Mouse (Mus musculus): ENCODE measurements at regions not wholly inside any gene's neighbourhood (a gene's known extent, or its start where the extent isn't known, plus 50 kb on each side); places are given as distances from the start of the nearest gene placed in this dataset.
A peak's percentile ranks its signal among the peaks of the same experiment; 100 is the strongest.
"Not testable (repeated sequence)": the region's sequence is repeated elsewhere in the genome, so short reads cannot be mapped to it uniquely, and the experiment has no call there.

DNA sequence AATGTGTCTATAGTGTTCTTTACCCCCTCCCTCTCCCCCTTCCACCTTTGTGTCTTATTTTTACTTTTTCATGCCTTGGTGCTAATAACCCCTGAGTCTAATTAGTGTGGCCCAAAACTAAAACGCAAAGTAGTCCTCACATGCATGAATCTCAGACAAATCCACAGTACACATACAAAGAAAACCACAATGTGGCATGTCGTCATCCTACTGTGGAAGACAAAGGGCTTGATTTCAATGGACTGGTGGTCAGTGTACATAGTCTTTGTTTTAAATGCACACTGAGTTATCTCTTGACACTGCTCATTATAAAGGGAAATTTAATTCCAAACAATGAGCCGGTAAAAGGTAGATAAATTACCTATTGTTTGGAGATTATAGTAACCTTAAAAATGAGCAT, 188.1 kb downstream of the Basp1 start:
- WGBS, result 75% methylated on average over 3 of the region's 3 CpGs
- H3K27me3 ChIP-seq (ENCODE audit: insufficient read depth, low read length), result no peaks in the 10 kb centered on the region
- H3K9ac ChIP-seq (replicated peaks; ENCODE audit: low read length), result no peak overlapping the region
- peaks cover 7% of the 10 kb centered on the region for H3K4me1 ChIP-seq (ENCODE audit: insufficient read depth, low read length)
- no peaks in the 10 kb centered on the region for H3K9me3 ChIP-seq (ENCODE audit: low read length)
- no peak overlapping the region for H3K4me3 ChIP-seq (ENCODE audit: low read length)
- H3K36me3 ChIP-seq (ENCODE audit: insufficient read depth, low read length), result no peaks in the 10 kb centered on the region
- no peak overlapping the region for H3K4me2 ChIP-seq (replicated peaks; ENCODE audit: low read depth, low read length)
- no peak for ATAC-seq (ENCODE audit: low FRiP score, low TSS enrichment)
- H3K27ac ChIP-seq (ENCODE audit: low read length), result no peak overlapping the region

- 75% methylated on average over 4 of the region's 4 CpGs for WGBS
- Histone ChIP-seq H3K36me3 (ENCODE audit: insufficient read depth, low read length) (no peaks in the 10 kb centered on the region), H3K4me2 (replicated peaks; ENCODE audit: low read depth, low read length) (no peak overlapping the region), H3K27me3 (ENCODE audit: insufficient read depth, low read length) (no peaks in the 10 kb centered on the region), H3K27ac (ENCODE audit: low read length) (no peak overlapping the region), H3K4me1 (ENCODE audit: insufficient read depth, low read length) (peaks cover 5% of the 10 kb centered on the region), H3K9me3 (ENCODE audit: low read length) (no peaks in the 10 kb centered on the region), H3K9ac (replicated peaks; ENCODE audit: low read length) (no peak overlapping the region), H3K4me3 (ENCODE audit: low read length) (no peak overlapping the region)
- ATAC-seq (ENCODE audit: low FRiP score, low TSS enrichment), result no peak
Observed at GRCm38 (mm10) chr15:25221749-25222148, 191.8 kb downstream of the Basp1 start.

DNA sequence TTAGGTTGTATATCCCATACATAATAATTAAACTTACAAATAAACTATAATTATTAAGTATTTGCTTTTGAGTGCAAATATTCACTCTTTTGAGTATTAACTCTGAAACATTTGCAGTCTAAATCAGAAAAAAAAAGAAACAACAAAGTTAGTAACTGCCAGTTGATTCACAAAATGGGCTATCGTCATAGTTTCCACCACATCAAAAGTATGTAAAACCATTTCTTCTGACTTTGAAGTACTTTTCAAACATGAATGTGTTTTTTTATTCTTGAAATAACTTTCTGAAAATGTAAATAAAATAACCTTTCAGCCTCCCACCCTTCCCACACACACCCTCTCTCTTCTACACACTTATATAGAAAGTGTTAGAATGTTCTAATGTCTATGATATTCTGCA, 197.2 kb downstream of the Basp1 start:
- Histone ChIP-seq H3K36me3 (ENCODE audit: insufficient read depth, low read length) (no peaks in the 10 kb centered on the region), H3K27ac (ENCODE audit: low read length) (no peak overlapping the region), H3K9me3 (ENCODE audit: low read length) (no peaks in the 10 kb centered on the region), H3K27me3 (ENCODE audit: insufficient read depth, low read length) (no peaks in the 10 kb centered on the region), H3K9ac (replicated peaks; ENCODE audit: low read length) (no peak overlapping the region), H3K4me1 (ENCODE audit: insufficient read depth, low read length) (no peaks in the 10 kb centered on the region), H3K4me3 (ENCODE audit: low read length) (no peak overlapping the region), H3K4me2 (replicated peaks; ENCODE audit: low read depth, low read length) (no peak overlapping the region)
- ATAC-seq (ENCODE audit: low FRiP score, low TSS enrichment), result no peak
- WGBS, result 85% methylated on average over 1 of the region's 1 CpGs

DNA sequence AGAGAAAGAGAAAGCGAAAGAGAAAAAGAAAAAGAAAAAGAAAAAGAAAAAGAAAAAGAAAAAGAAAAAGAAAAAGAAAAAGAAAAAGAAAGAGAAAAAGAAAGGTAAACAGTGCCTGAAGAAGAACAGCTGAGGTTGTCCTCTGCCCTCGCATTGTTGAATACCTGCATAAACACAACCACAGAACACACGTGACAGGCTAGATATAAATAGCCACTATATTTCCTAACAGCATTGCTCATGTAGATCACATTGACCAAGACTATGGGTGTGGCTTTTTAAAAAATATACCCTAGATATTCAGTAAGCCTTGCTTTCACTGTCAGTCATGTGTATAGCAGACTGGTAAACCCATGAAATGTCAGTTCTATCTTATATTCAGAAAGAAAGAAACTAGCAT, 211.5 kb downstream of the Basp1 start:
- Histone ChIP-seq H3K4me1 (ENCODE audit: insufficient read depth, low read length) (no peaks in the 10 kb centered on the region), H3K4me3 (ENCODE audit: low read length) (no peak overlapping the region), H3K9me3 (ENCODE audit: low read length) (no peaks in the 10 kb centered on the region), H3K36me3 (ENCODE audit: insufficient read depth, low read length) (no peaks in the 10 kb centered on the region), H3K27me3 (ENCODE audit: insufficient read depth, low read length) (no peaks in the 10 kb centered on the region), H3K27ac (ENCODE audit: low read length) (no peak overlapping the region), H3K9ac (replicated peaks; ENCODE audit: low read length) (no peak overlapping the region), H3K4me2 (replicated peaks; ENCODE audit: low read depth, low read length) (no peak overlapping the region)
- 78% methylated on average over 3 of the region's 3 CpGs for WGBS
- ATAC-seq (ENCODE audit: low FRiP score, low TSS enrichment), result no peak

- H3K36me3 ChIP-seq (ENCODE audit: insufficient read depth, low read length); ATAC-seq (ENCODE audit: low FRiP score, low TSS enrichment); H3K4me3 ChIP-seq (ENCODE audit: low read length); H3K4me2 ChIP-seq (replicated peaks; ENCODE audit: low read depth, low read length); H3K4me1 ChIP-seq (ENCODE audit: insufficient read depth, low read length); H3K9ac ChIP-seq (replicated peaks; ENCODE audit: low read length); H3K27me3 ChIP-seq (ENCODE audit: insufficient read depth, low read length); H3K9me3 ChIP-seq (ENCODE audit: low read length); H3K27ac ChIP-seq (ENCODE audit: low read length): not testable (repeated sequence)
- WGBS, result 95% methylated on average over 18 of the region's 23 CpGs
Observed at GRCm38 (mm10) chr15:25200249-25200648, 213.3 kb downstream of the Basp1 start.

- H3K9me3 ChIP-seq (ENCODE audit: low read length), result no peaks in the 10 kb centered on the region
- WGBS, result 54% methylated on average over 2 of the region's 2 CpGs
- H3K4me1 ChIP-seq (ENCODE audit: insufficient read depth, low read length), result no peaks in the 10 kb centered on the region
- H3K36me3 ChIP-seq (ENCODE audit: insufficient read depth, low read length), result no peaks in the 10 kb centered on the region
- no peak overlapping the region for H3K4me2 ChIP-seq (replicated peaks; ENCODE audit: low read depth, low read length)
- no peak for ATAC-seq (ENCODE audit: low FRiP score, low TSS enrichment)
- H3K4me3 ChIP-seq (ENCODE audit: low read length), result no peak overlapping the region
- no peaks in the 10 kb centered on the region for H3K27me3 ChIP-seq (ENCODE audit: insufficient read depth, low read length)
- H3K9ac ChIP-seq (replicated peaks; ENCODE audit: low read length), result no peak overlapping the region
- no peak overlapping the region for H3K27ac ChIP-seq (ENCODE audit: low read length)
Observed at GRCm38 (mm10) chr15:25187881-25188326, 225.7 kb downstream of the Basp1 start.

GRCm38 (mm10) chr15:25172755-25173154, 240.8 kb downstream of the Basp1 start:
- Histone ChIP-seq H3K36me3 (ENCODE audit: insufficient read depth, low read length) (no peaks in the 10 kb centered on the region), H3K4me2 (replicated peaks; ENCODE audit: low read depth, low read length) (no peak overlapping the region), H3K9ac (replicated peaks; ENCODE audit: low read length) (no peak overlapping the region), H3K4me1 (ENCODE audit: insufficient read depth, low read length) (no peaks in the 10 kb centered on the region), H3K9me3 (ENCODE audit: low read length) (no peaks in the 10 kb centered on the region), H3K4me3 (ENCODE audit: low read length) (no peak overlapping the region), H3K27ac (ENCODE audit: low read length) (no peak overlapping the region), H3K27me3 (ENCODE audit: insufficient read depth, low read length) (no peaks in the 10 kb centered on the region)
- peak; percentile 71; the same call in 1 of the 2 replicates for ATAC-seq (ENCODE audit: low FRiP score, low TSS enrichment)
- WGBS, result 63% methylated on average over 6 of the region's 6 CpGs

DNA sequence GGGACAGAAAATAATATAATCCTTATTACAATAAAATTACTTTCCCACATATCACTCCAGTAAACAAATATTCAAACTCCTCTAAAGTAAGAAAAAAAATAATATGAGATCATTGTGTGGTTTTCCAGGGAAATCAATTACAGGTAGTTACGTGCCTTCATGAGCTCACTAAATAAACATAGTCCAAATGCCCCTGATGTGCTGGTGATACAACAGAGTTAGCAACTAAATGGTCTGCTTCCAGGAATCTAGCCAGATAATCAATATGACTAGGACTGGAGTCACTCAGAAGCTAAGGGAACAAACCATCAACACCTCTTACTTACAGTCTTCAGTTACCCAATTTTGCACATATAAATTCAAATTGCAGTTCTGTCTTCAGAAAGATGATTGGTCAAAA, 267.2 kb downstream of the Basp1 start:
- no peaks in the 10 kb centered on the region for H3K9me3 ChIP-seq (ENCODE audit: low read length)
- H3K4me2 ChIP-seq (replicated peaks; ENCODE audit: low read depth, low read length), result no peak overlapping the region
- no peaks in the 10 kb centered on the region for H3K27me3 ChIP-seq (ENCODE audit: insufficient read depth, low read length)
- 80% methylated on average over 1 of the region's 1 CpGs for WGBS
- no peak overlapping the region for H3K27ac ChIP-seq (ENCODE audit: low read length)
- no peaks in the 10 kb centered on the region for H3K4me1 ChIP-seq (ENCODE audit: insufficient read depth, low read length)
- H3K9ac ChIP-seq (replicated peaks; ENCODE audit: low read length), result no peak overlapping the region
- H3K4me3 ChIP-seq (ENCODE audit: low read length), result no peak overlapping the region
- no peaks in the 10 kb centered on the region for H3K36me3 ChIP-seq (ENCODE audit: insufficient read depth, low read length)
- ATAC-seq (ENCODE audit: low FRiP score, low TSS enrichment), result no peak

DNA sequence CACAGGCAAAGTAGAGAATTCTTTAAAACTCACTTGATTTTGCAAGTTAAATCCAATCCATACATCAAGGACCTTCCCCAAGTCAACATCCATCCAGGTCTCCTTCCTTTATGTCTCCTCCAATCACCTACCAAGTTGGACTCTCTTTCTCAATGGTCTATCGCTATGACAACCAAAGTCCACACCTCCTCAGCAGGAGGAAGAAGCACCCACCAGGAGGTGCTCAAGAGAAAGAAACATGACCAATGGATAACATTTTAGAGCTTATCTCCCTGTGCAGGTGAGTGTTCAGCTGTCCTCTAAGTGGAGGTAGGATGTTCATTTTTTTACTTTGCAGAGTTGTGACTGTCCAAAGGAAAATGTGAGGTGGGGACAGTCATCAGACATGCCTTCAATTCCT, 269.3 kb downstream of the Basp1 start:
- ATAC-seq (ENCODE audit: low FRiP score, low TSS enrichment), result no peak
- Histone ChIP-seq H3K36me3 (ENCODE audit: insufficient read depth, low read length) (no peaks in the 10 kb centered on the region), H3K9me3 (ENCODE audit: low read length) (no peaks in the 10 kb centered on the region), H3K4me1 (ENCODE audit: insufficient read depth, low read length) (no peaks in the 10 kb centered on the region), H3K4me3 (ENCODE audit: low read length) (no peak overlapping the region), H3K9ac (replicated peaks; ENCODE audit: low read length) (no peak overlapping the region), H3K4me2 (replicated peaks; ENCODE audit: low read depth, low read length) (no peak overlapping the region), H3K27ac (ENCODE audit: low read length) (no peak overlapping the region), H3K27me3 (ENCODE audit: insufficient read depth, low read length) (no peaks in the 10 kb centered on the region)
- 83% methylated on average over 1 of the region's 1 CpGs for WGBS

- no peaks in the 10 kb centered on the region for H3K27me3 ChIP-seq (ENCODE audit: insufficient read depth, low read length)
- H3K4me3 ChIP-seq (ENCODE audit: low read length), result no peak overlapping the region
- no peak overlapping the region for H3K4me2 ChIP-seq (replicated peaks; ENCODE audit: low read depth, low read length)
- ATAC-seq (ENCODE audit: low FRiP score, low TSS enrichment), result no peak
- no peaks in the 10 kb centered on the region for H3K36me3 ChIP-seq (ENCODE audit: insufficient read depth, low read length)
- H3K9ac ChIP-seq (replicated peaks; ENCODE audit: low read length), result no peak overlapping the region
- WGBS, result 68% methylated on average over 9 of the region's 9 CpGs
- no peak overlapping the region for H3K27ac ChIP-seq (ENCODE audit: low read length)
- no peaks in the 10 kb centered on the region for H3K9me3 ChIP-seq (ENCODE audit: low read length)
- H3K4me1 ChIP-seq (ENCODE audit: insufficient read depth, low read length), result no peaks in the 10 kb centered on the region
Observed at GRCm38 (mm10) chr15:25140389-25141181, 273.0 kb downstream of the Basp1 start.
